18 mouse cellular contexts compared by ENCODE assay signal in genomic region chr17:85513936-85514335, GRCm38 (mm10).
"Had no signal": no experiment of that assay in that cellular context is flagged by ENCODE, and none has a peak within 500 bp of the region (broad histone marks: within the 10 kb centered on the region; RNA-seq: fewer than 3 reads in every experiment).

No protein-coding gene starts in this region.

- DNase-seq: kidney, adult 18-20 months; kidney, adult 9 months; kidney, postnatal 25 days; layer of hippocampus, postnatal 36 days; left cerebral cortex, postnatal 4 days; liver; lung, embryonic 14.5 days; right cerebral cortex, postnatal 25 days; thymus, postnatal 36 days had no signal

- H3K27ac ChIP-seq: limb, embryonic 13.5 days; liver, embryonic 14.5 days; macrophage; midbrain, embryonic 12.5 days; midbrain, embryonic 15.5 days; neural tube, embryonic 12.5 days; neural tube, embryonic 15.5 days had no signal

- H3K4me1 ChIP-seq: limb, embryonic 13.5 days; midbrain, embryonic 15.5 days; neural tube, embryonic 12.5 days; neural tube, embryonic 15.5 days had no signal

- H3K9ac ChIP-seq: limb, embryonic 13.5 days; liver, embryonic 14.5 days; liver, postnatal 0 days; lung, embryonic 14.5 days; midbrain, embryonic 12.5 days; midbrain, embryonic 15.5 days; neural tube, embryonic 12.5 days; neural tube, embryonic 15.5 days had no signal

- H3K4me2 ChIP-seq: limb, embryonic 13.5 days; lung, embryonic 14.5 days; midbrain, embryonic 12.5 days; midbrain, embryonic 15.5 days; neural tube, embryonic 12.5 days; neural tube, embryonic 15.5 days had no signal

- ATAC-seq: liver, postnatal 0 days; lung, postnatal 0 days; midbrain, embryonic 15.5 days had no signal

- H3K9me3 ChIP-seq: limb, embryonic 13.5 days; midbrain, embryonic 12.5 days; midbrain, embryonic 15.5 days; neural tube, embryonic 12.5 days; neural tube, embryonic 15.5 days had no signal

- H3K36me3 ChIP-seq: limb, embryonic 13.5 days; midbrain, embryonic 12.5 days; midbrain, embryonic 15.5 days; neural tube, embryonic 12.5 days; neural tube, embryonic 15.5 days had no signal

- H3K27me3 ChIP-seq: neural tube, embryonic 12.5 days; neural tube, embryonic 15.5 days had no signal

- H3K4me3 ChIP-seq: limb, embryonic 13.5 days; midbrain, embryonic 12.5 days; midbrain, embryonic 15.5 days; neural tube, embryonic 12.5 days; neural tube, embryonic 15.5 days had no signal
